Mouse (Mus musculus) lung, postnatal 0 days (tissue): ENCODE results near the gene Sec62. TPM values are rescaled to one million over a fixed set of nuclear protein-coding genes. Genes with fewer than 3 reads are reported as not detected.
A peak's percentile ranks its signal among the peaks of the same experiment; 100 is the strongest.

Experiments
- ATAC-seq: fragments of 200-750 bp; cut with Nextera tagmentation; 2 replicates; pipeline ENCODE4 v1.8.0; 2017; ENCODE audit warnings: moderate library complexity
- DNase-seq: peaks from one replicate; pipeline ENCODE4 v3.0.0-alpha.2; 2016; ENCODE audit warnings: low spot score
- H3K27ac ChIP-seq: fragments of 300-500 bp; sonication (generic); 2 replicates; pipeline ENCODE4 v1.5.1; 2014; ENCODE audit warnings: antibody characterized with exemption, mild to moderate bottlenecking, low read length, mixed read lengths
- H3K27me3 ChIP-seq: fragments of 300-500 bp; sonication (generic); replicated peaks from 2 replicates; pipeline ENCODE4 v1.6.1; 2014; ENCODE audit warnings: low read length, mixed read lengths; ENCODE audit not compliant: insufficient read depth
- H3K36me3 ChIP-seq: fragments of 300-500 bp; sonication (generic); 2 replicates; pipeline ENCODE4 v1.6.1; 2014; ENCODE audit warnings: low read length, mixed read lengths; ENCODE audit not compliant: insufficient read depth
- H3K4me1 ChIP-seq: fragments of 300-500 bp; sonication (generic); 2 replicates; pipeline ENCODE4 v1.6.1; 2014; ENCODE audit warnings: antibody characterized with exemption, low read depth, low read length, mixed read lengths; ENCODE audit not compliant: insufficient read depth
- H3K4me2 ChIP-seq: fragments of 300-500 bp; sonication (generic); replicated peaks from 2 replicates; pipeline ENCODE4 v1.6.1; 2014; ENCODE audit warnings: low read depth, mild to moderate bottlenecking, low read length, moderate library complexity, mixed read lengths
- H3K4me3 ChIP-seq: fragments of 300-500 bp; sonication (generic); 2 replicates; pipeline ENCODE4 v1.5.1; 2014; ENCODE audit warnings: low read depth, low read length
- H3K9ac ChIP-seq: fragments of 300-500 bp; sonication (generic); replicated peaks from 2 replicates; pipeline ENCODE4 v1.6.1; 2014; ENCODE audit warnings: low read depth, mild to moderate bottlenecking
- H3K9me3 ChIP-seq: fragments of 300-500 bp; sonication (generic); 2 replicates; pipeline ENCODE4 v1.6.1; 2016; ENCODE audit warnings: low read length, mixed read lengths
- CTCF ChIP-seq: IDR thresholded peaks from 2 replicates; pipeline ENCODE4 v1.5.1; 2016; ENCODE audit warnings: antibody characterized with exemption, mild to moderate bottlenecking
- EP300 ChIP-seq: IDR thresholded peaks from 2 replicates; pipeline ENCODE4 v1.6.1; 2016; ENCODE audit warnings: antibody characterized with exemption, mild to moderate bottlenecking, control low read depth
- WGBS: fragments of 180-500 bp; shearing (Covaris S2); extraction: QIAGEN DNeasy Blood & Tissue Kit; methylation state at CpG from one replicate; pipeline ENCODE4 v1.1.7; 2014; 5-methylcytosine and 5-hydroxymethylcytosine counted together
- polyA plus RNA-seq: library from polyadenylated mRNA; unstranded; fragments of >200 nt; fragmentation: Nextera tagmentation; extraction: Ambion mirVana; gene quantifications from 2 replicates; pipeline ENCODE4 v1.2.1, GENCODE M21; 2015

Gene Sec62
- polyA plus RNA-seq, 1 experiment from 2014 or later = 145 TPM

DNA sequence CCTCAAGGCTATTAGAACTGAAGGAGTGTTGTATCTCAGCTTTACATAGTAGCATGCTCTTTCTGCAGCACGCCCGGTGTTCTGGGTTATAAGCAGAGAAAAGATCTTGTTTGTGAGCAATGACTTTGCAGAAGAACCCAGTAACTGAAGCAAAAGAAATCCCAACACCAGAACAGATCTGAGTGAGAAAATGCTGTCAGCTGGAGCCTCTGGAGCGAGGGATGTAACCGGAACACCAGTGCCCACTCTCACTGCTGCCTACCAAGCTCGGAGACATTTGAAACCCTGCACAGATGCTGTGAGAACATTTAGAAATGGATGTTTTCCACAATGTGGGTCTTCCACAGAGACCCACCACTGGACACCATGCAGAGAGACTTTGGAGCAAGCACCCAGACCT, 18.0 kb upstream of the Sec62 start:
- H3K4me3 ChIP-seq = no peak overlapping the region
- H3K9ac ChIP-seq = no peak overlapping the region
- no peak for TF ChIP-seq EP300
- TF ChIP-seq CTCF = no peak
- H3K27me3 ChIP-seq = no peaks in the 10 kb centered on the region
- H3K36me3 ChIP-seq = no peaks in the 10 kb centered on the region
- H3K27ac ChIP-seq = no peak overlapping the region
- no peak for ATAC-seq
- H3K9me3 ChIP-seq = no peaks in the 10 kb centered on the region
- no peak for DNase-seq
- no peaks in the 10 kb centered on the region for H3K4me1 ChIP-seq
- no peak overlapping the region for H3K4me2 ChIP-seq
- 89% methylated on average over 5 of the region's 5 CpGs for WGBS

DNA sequence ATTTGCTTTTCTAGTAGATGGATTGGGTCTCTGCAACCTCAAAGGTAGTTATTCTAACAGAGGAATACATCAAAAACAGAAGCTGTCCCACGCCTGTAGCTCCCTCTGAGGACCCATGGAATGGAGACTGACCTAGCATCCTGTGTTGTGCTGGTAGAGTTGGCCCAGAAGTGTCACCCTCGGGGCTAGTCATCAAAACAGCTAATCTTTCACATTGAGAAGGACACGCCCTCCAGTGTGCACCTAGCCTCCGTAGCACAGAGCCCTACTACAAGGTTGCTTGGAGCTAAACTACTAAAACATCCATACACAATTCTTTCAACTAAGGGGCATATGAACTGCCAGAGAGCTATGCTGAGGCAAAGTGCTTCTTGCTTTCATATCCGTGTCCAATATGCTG, 14.7 kb upstream of the Sec62 start:
- DNase-seq (no peak), ATAC-seq (no peak)
- no peak overlapping the region for H3K27ac ChIP-seq
- no peaks in the 10 kb centered on the region for H3K36me3 ChIP-seq
- H3K9me3 ChIP-seq = no peaks in the 10 kb centered on the region
- H3K4me2 ChIP-seq = no peak overlapping the region
- no peaks in the 10 kb centered on the region for H3K4me1 ChIP-seq
- no peaks in the 10 kb centered on the region for H3K27me3 ChIP-seq
- no peak overlapping the region for H3K9ac ChIP-seq
- no peak overlapping the region for H3K4me3 ChIP-seq
- TF ChIP-seq CTCF (no peak), EP300 (no peak)
- 54% methylated on average over 5 of the region's 5 CpGs for WGBS

DNA sequence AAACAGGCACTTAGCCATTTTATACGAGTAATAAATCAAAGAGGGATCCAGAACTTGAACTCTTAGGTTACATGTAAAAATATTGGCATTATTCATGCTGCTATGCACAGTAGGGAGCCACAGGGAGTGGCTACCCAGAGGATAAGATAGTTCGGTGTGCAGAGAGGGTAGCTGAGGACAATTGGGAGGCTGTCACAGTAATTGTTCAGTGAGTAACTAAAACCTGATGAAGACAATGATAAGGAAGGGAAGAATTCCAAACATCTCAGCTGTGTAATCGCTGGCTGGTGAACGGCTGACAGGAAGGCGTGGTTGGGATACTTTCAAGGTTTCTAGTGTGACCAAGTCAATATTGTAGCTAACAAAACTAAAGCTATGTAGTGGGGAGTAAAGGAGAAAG, 4.1 kb upstream of the Sec62 start:
- WGBS = 19% methylated on average over 5 of the region's 5 CpGs
- no peak for ATAC-seq
- H3K4me2 ChIP-seq = no peak overlapping the region

DNA sequence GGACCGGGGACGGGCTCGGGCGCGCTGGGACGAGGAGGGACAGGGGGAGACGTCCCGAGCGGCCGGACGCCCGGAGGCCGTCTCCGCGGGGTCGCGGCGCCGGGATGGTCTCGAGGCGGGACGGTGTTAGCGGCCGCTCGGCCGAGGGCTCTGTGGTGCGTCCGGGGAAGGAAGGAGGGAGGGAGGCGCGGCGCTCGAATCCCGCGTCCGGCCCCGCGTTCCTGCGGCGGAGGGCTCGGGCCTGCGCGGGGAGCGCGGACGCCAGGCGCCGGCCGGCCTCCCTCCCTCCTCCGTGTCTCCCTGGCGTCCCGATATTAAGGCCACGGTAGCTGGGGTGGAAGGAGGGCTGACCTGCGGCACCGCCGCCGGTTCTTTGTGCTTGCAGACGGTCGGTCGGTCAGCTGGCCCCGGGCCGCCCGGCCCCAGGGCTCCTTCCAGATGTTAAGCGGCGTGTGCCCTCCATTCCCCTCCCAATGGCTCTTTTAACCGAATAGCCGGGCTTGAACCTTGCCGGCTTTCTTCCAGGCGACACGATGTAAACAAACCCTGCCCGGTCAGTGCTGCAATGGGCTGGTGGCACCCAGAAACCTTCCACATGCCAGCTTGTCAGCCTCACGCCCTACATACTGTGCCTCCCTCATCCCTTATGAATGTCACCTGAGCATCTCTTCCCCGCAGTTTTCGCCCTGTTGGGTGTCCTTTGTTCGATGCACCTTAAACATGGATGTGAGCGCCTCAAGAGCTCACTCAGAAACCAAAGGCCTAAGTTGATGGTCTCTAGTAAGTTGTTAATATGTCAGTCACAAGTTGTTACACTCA, 937 bp downstream of the Sec62 start:
- 4% methylated on average over 51 of the region's 75 CpGs for WGBS
- Histone ChIP-seq H3K9ac (peak overlapping the region; percentile 97), H3K27ac (peak overlapping the region; percentile 94), H3K36me3 (no peaks in the 10 kb centered on the region), H3K4me1 (no peaks in the 10 kb centered on the region), H3K4me3 (peak overlapping the region; percentile 97), H3K9me3 (no peaks in the 10 kb centered on the region), H3K4me2 (peak overlapping the region; percentile 71), H3K27me3 (no peaks in the 10 kb centered on the region)
- TF ChIP-seq EP300 = no peak
- TF ChIP-seq CTCF = no peak
- ATAC-seq (peak; percentile 78), DNase-seq (peak; percentile 57)

More for the DNA sequence above, 4.1 kb upstream of the Sec62 start:
- Histone ChIP-seq H3K4me3 (no peak overlapping the region), H3K9ac (no peak overlapping the region), H3K27ac (no peak overlapping the region), H3K36me3 (no peaks in the 10 kb centered on the region), H3K27me3 (no peaks in the 10 kb centered on the region), H3K4me1 (no peaks in the 10 kb centered on the region), H3K9me3 (no peaks in the 10 kb centered on the region)
- peak; percentile 17 for DNase-seq
- TF ChIP-seq CTCF = no peak
- no peak for TF ChIP-seq EP300

DNA sequence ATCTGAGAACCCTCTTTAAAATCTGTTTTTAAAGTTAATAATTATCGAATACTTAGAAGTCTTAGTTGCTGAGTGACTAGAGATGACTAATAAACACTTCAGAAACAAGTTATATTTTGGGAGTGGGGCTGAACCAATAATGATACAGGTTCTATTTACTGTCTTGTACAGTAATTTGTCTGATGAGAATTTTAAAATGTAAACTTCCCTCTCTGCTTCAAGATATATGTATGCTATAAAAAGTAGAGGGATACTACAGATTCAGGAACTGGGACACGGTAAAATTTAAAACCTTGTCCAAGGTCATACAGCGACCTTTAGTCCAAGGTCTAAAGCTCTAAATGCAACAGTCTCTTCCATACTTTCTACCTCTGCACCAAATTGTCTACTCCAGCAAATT, 9.5 kb downstream of the Sec62 start:
- Histone ChIP-seq H3K9ac (no peak overlapping the region), H3K36me3 (peaks cover 8% of the 10 kb centered on the region; the same call in 1 of the 2 replicates), H3K27ac (no peak overlapping the region), H3K4me3 (no peak overlapping the region), H3K27me3 (no peaks in the 10 kb centered on the region), H3K9me3 (no peaks in the 10 kb centered on the region), H3K4me1 (no peaks in the 10 kb centered on the region), H3K4me2 (no peak overlapping the region)
- DNase-seq = no peak
- ATAC-seq = no peak
- TF ChIP-seq EP300 (no peak), CTCF (no peak)
- WGBS = 83% methylated on average over 3 of the region's 3 CpGs

DNA sequence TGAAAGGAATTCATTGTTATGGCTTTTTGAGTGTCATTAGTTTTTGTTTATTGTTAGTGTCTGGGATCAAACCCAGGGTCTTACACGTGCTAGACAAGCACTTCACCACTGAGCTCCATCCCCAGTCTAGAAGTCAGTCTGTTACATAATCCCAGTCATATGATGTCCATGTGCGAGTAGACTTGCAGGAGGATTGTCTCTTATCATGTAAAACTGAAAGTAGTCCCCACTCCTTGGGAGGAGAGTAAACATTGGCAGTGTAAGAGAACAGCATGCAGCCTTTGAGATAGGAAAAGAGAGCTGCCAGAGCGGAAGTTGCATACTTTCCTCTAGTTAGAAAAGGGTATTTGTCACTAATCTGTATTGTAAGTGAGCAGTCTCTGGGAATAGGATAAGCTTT, 20.2 kb downstream of the Sec62 start:
- Histone ChIP-seq H3K9me3 (no peaks in the 10 kb centered on the region), H3K4me3 (no peak overlapping the region), H3K27ac (no peak overlapping the region), H3K27me3 (no peaks in the 10 kb centered on the region), H3K4me2 (no peak overlapping the region), H3K9ac (no peak overlapping the region), H3K36me3 (peaks cover 15% of the 10 kb centered on the region), H3K4me1 (no peaks in the 10 kb centered on the region)
- DNase-seq (peak; percentile 61), ATAC-seq (peak; percentile 52)
- 33% methylated on average over 3 of the region's 3 CpGs for WGBS
- TF ChIP-seq CTCF (no peak), EP300 (no peak)
